Mouse (Mus musculus): Measurements from ENCODE around the gene Kidins220.

The Kidins220 gene

DNA sequence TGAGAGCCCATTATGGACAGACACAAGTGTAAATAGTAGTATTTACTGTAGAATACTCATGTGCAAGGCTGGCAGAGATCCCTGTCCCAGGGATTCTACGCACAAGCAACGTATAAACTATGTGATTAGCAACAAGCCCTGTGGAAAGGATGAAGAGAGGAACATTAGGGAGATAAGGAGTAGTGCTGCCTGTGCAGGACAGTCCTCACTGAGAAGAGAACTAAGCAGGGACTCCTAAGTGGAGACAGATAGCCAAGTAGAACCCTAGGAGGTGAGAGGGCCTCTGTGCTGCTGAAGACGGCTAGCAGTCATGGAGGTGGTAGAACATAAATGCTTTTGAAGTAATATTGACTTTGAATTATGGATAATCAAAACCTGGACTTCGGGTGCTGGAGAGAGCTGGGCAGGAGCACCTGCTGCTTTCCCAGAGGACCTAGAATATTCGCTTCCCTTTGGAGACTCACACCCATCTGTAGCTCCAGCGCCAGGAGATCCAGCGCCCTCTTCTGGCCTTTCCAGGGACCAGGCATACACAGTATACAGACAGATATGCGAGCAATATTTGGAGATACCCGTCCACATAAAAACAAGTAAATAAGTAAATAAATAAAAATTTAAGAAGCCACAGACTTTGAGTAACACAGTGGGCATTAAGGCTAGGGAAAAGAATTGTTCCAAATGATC lies 50.3 kb downstream of the Kidins220 start:
- no peak for DNase-seq (ENCODE audit: low spot score in 2 of 2)

- no peak for DNase-seq (ENCODE audit: low spot score in 2 of 2)
Observed at GRCm38 (mm10) chr12:25026308-25026707, 51.6 kb downstream of the Kidins220 start.

DNA sequence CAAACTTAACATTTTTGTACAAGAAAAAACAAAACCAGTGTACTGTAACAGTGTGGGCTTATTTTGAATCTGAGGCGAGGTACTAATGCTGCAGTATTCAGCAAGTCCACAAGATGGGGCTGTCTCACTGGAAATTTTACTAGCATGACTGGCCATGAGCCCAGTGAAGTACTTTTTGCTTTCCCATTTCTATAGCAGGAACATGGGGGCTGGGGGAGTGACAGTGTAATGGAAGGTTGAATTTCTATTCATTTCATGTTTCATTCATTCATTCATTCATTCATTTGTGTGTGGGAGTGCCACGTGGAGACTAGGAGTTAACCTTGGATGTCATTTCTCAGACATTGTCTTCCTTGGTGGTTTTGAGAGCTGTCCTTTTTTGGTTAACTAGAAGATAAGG lies 52.7 kb downstream of the Kidins220 start:
- peak in 1 of 2 experiments; percentile 23 for DNase-seq (ENCODE audit: low spot score in 2 of 2)

- no peak for DNase-seq (ENCODE audit: low spot score in 2 of 2)
Observed at GRCm38 (mm10) chr12:25033662-25034337, 59.1 kb downstream of the Kidins220 start.

DNA sequence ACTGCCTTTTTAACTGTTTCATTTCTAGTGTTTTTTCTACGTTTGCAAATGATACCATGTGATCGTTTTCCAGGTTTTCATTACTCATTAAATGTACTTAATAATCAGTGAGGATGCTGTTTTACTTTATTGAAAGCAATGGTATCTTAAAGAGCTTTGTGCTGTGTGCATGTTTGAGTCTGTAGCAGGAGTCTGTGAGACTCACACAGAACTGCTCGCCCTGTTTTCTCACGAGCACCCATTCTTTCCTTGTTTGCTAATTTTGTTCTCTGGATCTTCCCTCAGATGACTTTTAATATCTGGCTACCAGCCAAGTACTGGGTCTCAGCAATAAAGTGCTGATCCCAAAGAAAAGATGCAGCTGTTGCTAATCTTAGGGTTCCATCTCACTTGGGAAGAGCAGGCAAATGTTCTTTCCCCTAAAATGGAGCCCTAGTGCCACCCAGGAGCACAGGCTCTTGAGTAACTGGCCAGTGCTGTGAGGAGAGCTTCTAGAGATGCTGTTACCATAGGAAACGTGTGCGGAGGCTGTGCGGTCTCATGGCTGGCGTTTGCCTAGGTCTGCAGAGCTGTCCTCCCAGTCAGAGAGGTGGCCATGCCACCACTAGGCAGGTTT lies 59.7 kb downstream of the Kidins220 start:
- DNase-seq (ENCODE audit: low spot score in 2 of 2) = no peak

DNA sequence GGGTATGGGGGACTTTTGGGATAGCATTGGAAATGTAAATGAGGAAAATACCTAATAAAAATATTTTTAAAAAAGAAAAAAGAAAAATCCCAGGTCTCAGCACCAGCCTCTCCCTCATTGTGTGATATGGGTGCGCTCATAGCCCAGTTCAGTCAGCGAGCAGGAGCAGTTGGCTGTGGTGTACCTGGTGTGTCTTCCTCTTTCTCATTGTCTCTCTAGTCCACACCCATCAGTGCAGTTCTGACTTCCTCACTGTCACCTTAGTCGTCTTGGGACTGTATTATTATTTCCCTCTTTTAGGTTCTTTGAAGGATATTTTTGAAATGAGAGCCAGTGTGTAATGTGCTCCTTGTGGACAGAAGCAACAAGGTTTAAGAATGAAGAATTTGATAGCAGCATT lies 61.3 kb downstream of the Kidins220 start:
- DNase-seq (ENCODE audit: low spot score in 2 of 2) = peak in 1 of 2 experiments; percentile 17

- DNase-seq (ENCODE audit: low spot score in 2 of 2) = no peak
Observed at GRCm38 (mm10) chr12:25037222-25037621, 62.5 kb downstream of the Kidins220 start.

DNA sequence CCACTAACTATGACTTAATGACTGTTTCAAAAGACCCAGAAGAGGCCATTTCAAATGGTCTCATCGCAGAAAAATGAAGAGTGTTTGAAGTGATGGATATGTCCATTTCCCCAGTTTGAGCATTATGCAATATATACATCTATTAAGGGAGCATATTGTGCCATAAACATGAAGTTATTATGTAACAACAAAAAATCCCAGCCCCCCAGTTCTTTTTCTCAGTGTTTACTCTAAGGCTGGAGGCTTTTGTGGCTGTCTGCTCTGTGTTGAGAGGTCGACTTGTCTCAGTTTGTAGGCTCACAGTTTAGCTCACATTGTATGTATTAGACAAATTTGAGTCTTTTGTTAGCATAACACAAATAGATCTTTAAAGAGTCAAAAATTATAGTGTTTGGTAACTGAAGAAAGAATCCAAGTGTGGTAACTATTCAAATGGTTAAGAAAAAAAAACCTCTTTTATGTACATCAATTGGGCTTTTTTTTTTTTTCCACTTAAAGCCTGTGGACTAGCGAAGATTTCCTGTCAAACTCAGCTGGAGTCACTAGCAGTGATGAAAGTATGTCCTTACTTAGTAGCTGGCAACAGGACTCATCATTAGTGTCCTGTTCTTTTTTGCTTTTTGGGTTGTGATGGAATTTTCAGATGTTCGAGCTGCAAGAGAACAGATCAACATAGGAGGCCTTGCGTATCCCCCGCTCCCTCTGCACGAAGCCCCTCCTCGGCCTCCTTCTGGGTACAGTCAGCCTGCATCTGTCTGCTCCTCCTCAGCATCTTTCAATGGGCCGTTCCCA lies 63.2 kb downstream of the Kidins220 start:
- DNase-seq (ENCODE audit: low spot score in 2 of 2) = no peak

DNA sequence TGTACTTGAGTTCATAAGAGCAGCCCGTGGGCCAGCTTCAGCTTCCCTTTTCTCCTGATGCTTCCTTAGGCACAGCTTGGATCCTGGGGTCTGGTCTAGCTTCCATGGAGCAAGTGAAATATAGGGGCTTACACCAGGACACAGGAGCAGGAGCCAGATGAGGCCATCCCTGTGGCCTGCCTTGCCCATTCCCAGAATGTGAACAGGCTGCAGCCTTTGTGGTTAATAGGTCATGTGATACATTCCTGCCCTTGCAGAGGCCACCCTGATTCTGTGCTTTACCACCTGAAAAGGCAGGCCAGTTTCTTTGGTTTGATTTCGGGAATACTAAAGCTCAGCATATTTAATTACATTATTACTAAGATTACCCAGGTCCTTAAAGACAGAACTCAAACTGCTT lies 69.3 kb downstream of the Kidins220 start:
- no peak for DNase-seq (ENCODE audit: low spot score in 2 of 2)

DNA sequence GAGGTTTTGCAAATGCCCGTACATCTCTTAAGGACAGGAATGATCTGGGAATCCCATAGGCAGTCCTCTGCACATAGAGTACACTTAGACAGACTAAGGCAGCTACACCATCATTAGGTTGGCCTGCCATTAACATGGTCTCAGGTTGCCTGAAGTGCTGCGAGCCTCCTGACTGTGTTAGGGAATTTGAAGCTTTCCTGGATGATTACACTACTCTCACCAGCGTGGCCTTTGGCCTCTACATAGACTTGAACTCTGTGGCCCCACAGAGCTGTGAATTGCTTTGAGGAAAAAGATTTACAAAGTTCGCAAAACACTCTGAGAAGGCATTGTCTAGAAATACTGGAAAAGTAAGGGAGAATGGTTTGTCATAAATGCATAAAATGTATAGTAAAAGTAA lies 69.9 kb downstream of the Kidins220 start:
- DNase-seq (ENCODE audit: low spot score in 2 of 2) = no peak

DNA sequence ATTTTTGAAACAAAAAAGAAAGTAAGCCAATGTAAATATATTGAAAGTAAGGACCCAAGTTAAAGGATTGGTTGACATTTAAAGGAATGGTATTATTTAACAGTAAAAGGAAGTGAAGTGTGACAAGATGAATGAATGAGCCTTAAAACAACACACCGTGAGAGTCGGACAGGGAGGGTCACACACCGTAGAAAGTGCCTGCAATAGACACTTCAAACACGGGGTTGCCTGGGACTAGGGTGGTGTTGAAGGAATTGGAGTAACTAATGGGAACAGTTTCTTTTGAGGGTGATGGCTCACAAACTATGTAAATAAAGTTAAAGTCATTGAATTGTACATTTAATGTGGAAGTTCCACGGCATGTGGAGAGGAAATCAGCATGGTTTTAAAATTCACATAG lies 74.5 kb downstream of the Kidins220 start:
- DNase-seq (ENCODE audit: low spot score in 2 of 2) = no peak

- DNase-seq (ENCODE audit: low spot score in 2 of 2) = no peak
Observed at GRCm38 (mm10) chr12:25054511-25054910, 79.8 kb downstream of the Kidins220 start.

DNA sequence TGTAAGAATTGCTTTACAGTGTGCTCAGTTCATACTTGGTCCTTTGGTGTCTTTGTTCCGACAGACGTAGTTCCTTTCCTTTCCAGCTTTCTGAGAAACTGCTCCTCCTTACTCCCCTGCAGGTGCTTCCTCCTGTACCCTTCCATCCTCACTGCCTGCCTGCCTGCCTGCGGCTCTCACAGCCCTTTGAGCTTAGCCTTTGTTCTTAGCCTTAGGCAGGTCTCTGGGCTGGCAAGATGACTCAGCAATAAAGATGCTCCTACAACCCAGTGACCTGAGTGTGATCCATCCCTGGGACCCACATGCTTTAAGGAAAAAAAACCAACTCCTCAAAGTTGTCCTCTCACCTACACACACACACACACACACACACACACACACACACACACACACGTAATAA lies 80.2 kb downstream of the Kidins220 start:
- no peak for DNase-seq (ENCODE audit: low spot score in 2 of 2)

DNA sequence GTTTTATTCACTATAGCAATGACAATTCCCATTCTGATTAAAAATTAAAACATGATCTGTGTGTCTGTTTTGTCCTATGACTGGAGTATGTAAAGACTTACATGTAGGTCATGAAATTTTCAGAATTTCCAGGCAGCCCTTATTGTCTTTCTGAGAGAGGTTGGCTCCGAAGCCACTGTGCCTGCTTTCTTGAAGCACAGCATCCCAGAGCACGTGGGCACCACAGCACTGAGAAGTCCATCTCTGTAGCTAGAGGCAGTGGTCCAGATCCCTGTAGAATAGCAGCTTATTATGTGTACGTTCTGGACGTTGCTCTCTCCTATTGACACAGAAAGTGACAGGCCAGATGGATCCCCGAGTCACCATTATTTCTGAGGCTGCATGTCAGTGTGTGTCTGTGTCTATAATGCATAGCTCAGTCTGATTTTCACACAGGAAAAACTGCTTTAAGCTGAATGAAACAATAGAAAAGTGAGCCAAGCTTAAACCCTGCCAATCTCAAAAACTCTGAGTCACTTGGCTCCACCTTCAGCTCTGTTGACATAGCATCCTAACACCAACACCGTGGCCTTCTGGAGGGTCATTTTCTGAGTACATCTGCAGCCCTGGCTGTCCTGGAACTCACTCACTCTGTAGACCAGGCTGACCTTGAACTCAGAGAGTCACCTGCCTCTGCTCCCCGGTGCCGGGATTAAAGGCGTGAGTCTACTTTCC lies 84.9 kb downstream of the Kidins220 start:
- DNase-seq (ENCODE audit: low spot score in 2 of 2) = no peak

- no peak for DNase-seq (ENCODE audit: low spot score in 2 of 2)
Observed at GRCm38 (mm10) chr12:25060901-25061300, 86.2 kb downstream of the Kidins220 start.

DNA sequence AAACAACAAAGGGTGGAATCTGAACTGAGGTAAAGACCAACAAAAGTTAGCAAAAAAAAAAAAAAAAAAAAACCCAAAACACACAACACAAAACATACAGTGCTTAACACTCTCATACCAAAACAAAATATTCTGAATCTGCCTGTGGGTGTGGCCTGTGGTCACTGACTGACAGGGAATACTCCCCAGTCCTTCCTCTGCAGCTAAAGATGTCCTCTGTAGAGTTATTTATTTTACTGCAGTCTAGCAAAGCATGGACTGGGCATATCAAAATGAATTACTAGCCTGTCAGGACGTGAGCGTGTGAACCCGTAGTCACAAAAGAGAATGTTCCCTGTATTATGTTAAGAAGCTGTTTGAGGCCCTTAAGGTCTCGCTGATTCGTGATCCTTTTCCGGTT lies 87.5 kb downstream of the Kidins220 start:
- no peak for DNase-seq (ENCODE audit: low spot score in 2 of 2)

- DNase-seq (ENCODE audit: low spot score in 2 of 2) = no peak
Observed at GRCm38 (mm10) chr12:25073374-25073773, 98.6 kb downstream of the Kidins220 start.

- no peak for DNase-seq (ENCODE audit: low spot score in 2 of 2)
Observed at GRCm38 (mm10) chr12:25074344-25074743, 99.6 kb downstream of the Kidins220 start.

DNA sequence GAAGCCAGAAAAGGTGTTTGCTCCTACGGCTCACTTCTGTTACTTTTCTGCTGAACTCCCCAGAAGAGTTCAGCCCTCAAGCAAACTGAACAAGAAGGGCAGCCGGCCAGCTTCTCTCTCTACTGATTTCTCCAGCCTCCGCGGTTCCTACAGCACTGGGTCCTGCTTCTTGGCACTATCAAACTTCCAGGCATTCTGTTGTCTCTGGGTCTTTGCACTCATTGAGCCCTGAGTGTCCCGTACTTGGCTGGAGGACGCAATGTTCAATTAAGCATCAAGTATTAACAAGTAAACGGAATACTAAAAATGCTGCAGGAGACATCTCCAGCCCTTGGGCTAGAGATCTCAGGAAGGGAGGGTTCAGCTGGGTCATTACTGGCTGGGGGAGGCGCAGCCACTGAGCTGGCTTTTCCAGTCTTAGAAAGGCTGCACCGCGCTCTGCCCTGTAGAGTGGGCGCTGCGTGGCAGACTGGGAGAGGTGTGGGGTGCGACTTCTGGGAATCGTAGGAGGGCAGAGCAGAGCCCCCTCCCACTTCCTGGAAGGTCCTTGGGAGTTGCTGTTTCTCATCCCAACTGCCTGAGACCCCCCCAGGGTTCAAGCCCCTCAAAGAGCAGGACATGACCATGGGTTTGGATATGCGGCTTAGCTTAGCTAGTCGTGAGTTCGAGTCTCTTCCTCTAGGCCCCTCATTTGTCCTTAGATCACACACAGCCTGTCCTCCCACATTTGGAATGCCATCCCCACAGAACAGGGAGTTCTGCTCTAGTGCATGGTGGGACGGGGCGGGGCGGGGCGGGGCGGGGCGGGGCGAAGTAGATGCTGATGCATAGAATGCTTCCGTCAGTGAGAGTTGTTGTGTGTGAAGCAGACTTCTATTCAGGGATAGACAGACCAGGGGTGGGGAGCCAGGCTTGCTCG lies 108.8 kb downstream of the Kidins220 start:
- DNase-seq (ENCODE audit: low spot score in 2 of 2) = no peak

DNA sequence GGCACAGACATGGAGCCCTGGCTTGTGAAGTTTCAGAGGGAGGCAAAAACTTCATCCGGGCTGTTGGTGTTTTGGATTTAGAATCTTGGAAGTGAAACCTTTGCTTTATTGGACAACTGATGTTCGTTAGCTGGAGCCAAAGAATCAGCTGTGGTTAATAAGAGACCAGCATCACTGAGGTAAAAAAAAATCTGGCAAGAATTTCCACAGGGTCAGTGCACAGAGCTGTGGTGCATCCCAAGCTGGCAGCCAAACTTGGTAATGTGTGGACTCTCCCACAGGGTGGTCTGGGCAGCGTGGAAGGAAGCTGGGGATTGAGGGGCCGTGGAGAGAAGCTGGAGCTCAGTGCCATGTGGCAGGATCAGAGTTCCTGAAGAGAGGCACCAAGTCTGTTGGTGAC lies 112.2 kb downstream of the Kidins220 start:
- DNase-seq (ENCODE audit: low spot score in 2 of 2) = no peak

DNA sequence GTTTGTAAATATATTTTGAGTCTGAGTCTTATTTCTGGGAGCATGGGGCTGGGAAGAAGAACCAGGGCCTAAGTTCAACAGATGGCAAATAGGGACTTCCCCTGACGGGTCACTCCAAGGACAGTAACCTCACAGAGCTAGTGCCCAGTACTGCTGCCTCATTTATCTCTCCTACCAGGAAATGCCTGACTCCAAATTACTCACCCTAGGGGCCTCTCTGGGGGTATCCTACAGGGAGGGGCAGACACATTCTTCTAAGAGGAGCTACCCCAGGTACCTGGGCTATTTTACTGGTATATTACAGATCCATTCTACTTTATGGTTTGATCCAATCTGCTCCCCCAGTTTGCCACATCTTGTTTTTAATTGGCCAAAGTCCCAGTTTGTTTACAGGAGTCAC lies 114.7 kb downstream of the Kidins220 start:
- DNase-seq (ENCODE audit: low spot score in 2 of 2) = no peak
